Mouse (Mus musculus) hindbrain, embryonic 11.5 days (tissue): Measurements from ENCODE around the gene Cdk9. TPM values are rescaled to one million over a fixed set of nuclear protein-coding genes. Genes with fewer than 3 reads are reported as not detected.

Experiments used
- ATAC-seq: fragments of 200-750 bp; cut with Nextera tagmentation; 2 replicates; pipeline ENCODE4 v1.8.0; 2017; ENCODE audit warnings: mild to moderate bottlenecking, moderate TSS enrichment, moderate library complexity; ENCODE audit not compliant: low FRiP score
- DNase-seq: peaks from one replicate; pipeline ENCODE4 v3.0.0-alpha.2; 2015; ENCODE audit warnings: low spot score
- H3K27ac ChIP-seq: fragments of 300-500 bp; sonication (generic); 2 replicates; pipeline ENCODE4 v1.5.1; 2014; ENCODE audit warnings: mild to moderate bottlenecking, low read depth, low read length
- H3K27me3 ChIP-seq: fragments of 300-500 bp; sonication (generic); 2 replicates; pipeline ENCODE4 v1.6.1; 2014; ENCODE audit warnings: mild to moderate bottlenecking, low read length, moderate library complexity, mixed read lengths; ENCODE audit not compliant: control insufficient read depth, insufficient read depth
- H3K36me3 ChIP-seq: fragments of 300-500 bp; sonication (generic); 2 replicates; pipeline ENCODE4 v1.6.1; 2014; ENCODE audit warnings: mild to moderate bottlenecking, low read length, moderate library complexity, mixed read lengths; ENCODE audit not compliant: control insufficient read depth, insufficient read depth
- H3K4me1 ChIP-seq: fragments of 300-500 bp; sonication (generic); replicated peaks from 2 replicates; pipeline ENCODE4 v1.6.1; 2014; ENCODE audit warnings: low read length, mixed read lengths; ENCODE audit not compliant: control insufficient read depth, insufficient read depth
- H3K4me2 ChIP-seq: fragments of 300-500 bp; sonication (generic); replicated peaks from 2 replicates; pipeline ENCODE4 v1.6.1; 2014; ENCODE audit warnings: mild to moderate bottlenecking, low read depth, low read length
- H3K4me3 ChIP-seq: fragments of 300-500 bp; sonication (generic); 2 replicates; pipeline ENCODE4 v1.5.1; 2014; ENCODE audit warnings: low read depth, low read length
- H3K9ac ChIP-seq: fragments of 300-500 bp; sonication (generic); 2 replicates; pipeline ENCODE4 v1.6.1; 2014; ENCODE audit warnings: low read depth, low read length
- H3K9me3 ChIP-seq: fragments of 300-500 bp; sonication (generic); 2 replicates; pipeline ENCODE4 v1.6.1; 2016; ENCODE audit warnings: low read length; ENCODE audit not compliant: control insufficient read depth
- WGBS: fragments of 180-500 bp; shearing (Covaris S2); extraction: QIAGEN DNeasy Blood & Tissue Kit; methylation state at CpG from one replicate; pipeline ENCODE4 v1.1.7; 2014; 5-methylcytosine and 5-hydroxymethylcytosine counted together
- polyA plus RNA-seq: library from polyadenylated mRNA; unstranded; fragments of >200 nt; fragmentation: Nextera tagmentation; extraction: Ambion mirVana; gene quantifications from 2 replicates; pipeline ENCODE4 v1.2.1, GENCODE M21; 2014

Cdk9 gene
- polyA plus RNA-seq, 1 experiment from 2014 or later = 77.3 TPM

DNA sequence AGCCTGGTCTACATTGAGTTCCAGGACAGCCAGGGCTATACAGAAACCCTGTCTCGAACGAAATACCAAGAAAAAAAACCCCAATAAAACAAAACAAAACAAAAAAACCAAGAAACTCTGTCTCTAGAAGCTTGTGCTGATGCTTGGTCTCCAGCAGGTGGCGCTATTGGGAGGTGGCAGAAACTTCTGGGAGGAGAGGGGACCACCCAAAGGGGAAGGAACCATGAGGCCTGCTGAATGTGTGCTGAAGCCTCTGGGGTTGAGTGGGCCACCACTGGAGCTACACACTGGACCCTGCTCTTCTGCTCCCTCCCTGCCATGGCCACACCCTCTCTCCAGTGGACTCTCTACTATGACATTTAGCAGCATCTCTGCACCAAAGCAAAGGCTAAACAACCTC lies 4.2 kb downstream of the Cdk9 start:
- Histone ChIP-seq H3K9ac (no peak overlapping the region), H3K9me3 (no peaks in the 10 kb centered on the region), H3K27ac (no peak overlapping the region), H3K4me2 (no peak overlapping the region), H3K36me3 (peaks cover 7% of the 10 kb centered on the region), H3K4me3 (no peak overlapping the region), H3K27me3 (no peaks in the 10 kb centered on the region), H3K4me1 (peaks cover 5% of the 10 kb centered on the region; the same call in 1 of the 2 replicates)
- no peak for ATAC-seq
- DNase-seq = peak; percentile 86
- WGBS = 49% methylated on average over 3 of the region's 3 CpGs

DNA sequence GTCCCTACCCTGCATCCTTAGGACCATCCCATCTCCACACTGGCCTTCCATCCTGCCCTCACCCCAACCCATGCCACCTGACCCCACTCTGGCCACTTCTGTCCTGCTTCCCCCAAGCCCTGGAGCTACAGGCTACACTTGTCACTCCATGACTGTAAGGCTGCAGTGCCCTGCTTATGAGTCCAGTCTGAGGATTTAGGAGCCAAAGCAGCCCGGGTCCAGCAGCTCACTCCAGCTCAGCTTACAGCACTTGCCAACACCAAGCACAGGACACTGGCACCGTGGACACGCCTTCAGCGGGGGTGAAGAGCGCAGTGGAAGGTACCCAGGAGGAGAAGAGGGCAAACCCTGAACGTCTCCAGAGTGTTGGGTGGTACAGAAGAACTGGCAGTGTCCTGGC lies 5.9 kb downstream of the Cdk9 start:
- ATAC-seq (no peak), DNase-seq (no peak)
- H3K27ac ChIP-seq = no peak overlapping the region
- H3K4me2 ChIP-seq = no peak overlapping the region
- WGBS = 92% methylated on average over 6 of the region's 6 CpGs
- no peak overlapping the region for H3K9ac ChIP-seq
- H3K27me3 ChIP-seq = no peaks in the 10 kb centered on the region
- peaks cover 5% of the 10 kb centered on the region; the same call in 1 of the 2 replicates for H3K4me1 ChIP-seq
- H3K36me3 ChIP-seq = peaks cover 7% of the 10 kb centered on the region
- H3K4me3 ChIP-seq = no peak overlapping the region
- H3K9me3 ChIP-seq = no peaks in the 10 kb centered on the region

DNA sequence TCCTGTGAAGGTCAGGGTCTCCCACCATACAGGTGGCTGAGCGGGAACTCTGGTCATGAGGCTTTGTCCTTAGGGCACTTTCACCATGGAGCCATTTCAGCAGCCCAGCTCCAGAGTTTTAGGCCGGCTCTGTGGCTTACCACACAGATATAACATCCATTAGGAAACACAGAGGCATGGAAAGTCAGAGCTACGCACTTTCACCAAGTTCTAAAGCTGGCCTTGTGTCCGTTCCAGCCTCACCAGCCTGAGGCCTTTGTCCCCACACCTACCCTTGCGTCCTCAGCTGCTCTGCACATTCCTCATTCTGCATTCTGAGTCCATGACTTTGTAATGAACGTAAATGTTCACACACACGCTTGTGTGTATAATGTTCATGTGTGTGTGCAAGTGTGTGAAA lies 7.9 kb downstream of the Cdk9 start:
- Histone ChIP-seq H3K4me3 (no peak overlapping the region), H3K9ac (no peak overlapping the region), H3K9me3 (no peaks in the 10 kb centered on the region), H3K27ac (no peak overlapping the region), H3K4me2 (no peak overlapping the region), H3K4me1 (no peaks in the 10 kb centered on the region), H3K27me3 (no peaks in the 10 kb centered on the region), H3K36me3 (peaks cover 7% of the 10 kb centered on the region)
- ATAC-seq (no peak), DNase-seq (no peak)
- 96% methylated on average over 7 of the region's 7 CpGs for WGBS

DNA sequence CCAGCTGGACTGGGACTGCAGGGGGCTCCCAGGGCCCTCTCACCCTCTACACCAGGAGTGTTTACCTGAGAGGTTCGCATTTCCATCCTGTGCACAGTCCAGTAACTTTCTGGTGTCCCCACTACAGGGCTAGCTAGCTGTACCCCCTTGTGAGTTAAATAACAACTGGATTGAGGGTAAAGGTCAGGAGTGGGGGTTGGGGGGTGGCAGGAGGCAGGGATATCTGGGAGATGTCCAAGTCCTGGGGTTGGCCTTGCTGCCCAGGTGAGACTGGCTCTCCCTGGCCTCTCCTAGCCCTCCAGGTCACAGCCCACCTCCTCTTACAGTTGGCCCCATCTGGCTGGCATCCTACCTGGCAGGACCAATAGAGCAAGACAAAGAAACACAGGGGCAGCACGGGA lies 8.9 kb downstream of the Cdk9 start, which contains the start of gene Fpgs:
TSS of gene Fpgs (minus strand) at position 125 of the 401 bp plus-strand sequence.
- ATAC-seq = no peak
- Histone ChIP-seq H3K36me3 (peaks cover 3% of the 10 kb centered on the region), H3K4me2 (no peak within 1 kb of the TSS)

DNA sequence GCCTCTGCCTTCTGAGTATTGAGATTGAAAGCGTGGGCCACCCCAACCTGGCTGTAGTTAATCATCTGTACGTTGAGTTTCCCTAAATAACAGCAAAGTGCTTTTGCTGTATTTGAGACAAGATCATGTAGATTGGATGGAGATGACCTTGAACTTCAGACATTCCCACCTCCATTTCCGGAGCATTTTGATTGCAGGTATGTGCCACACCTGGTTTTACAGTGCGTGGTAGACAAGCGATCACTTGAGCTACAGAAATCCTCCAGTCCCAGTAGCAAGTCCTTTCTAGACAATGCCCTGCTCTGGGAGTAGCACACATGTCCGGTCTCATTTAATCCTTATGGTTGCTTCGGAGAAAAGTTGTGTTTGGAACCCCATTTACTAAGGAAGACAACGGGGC lies 9.8 kb downstream of the Cdk9 start:
- Histone ChIP-seq H3K4me1 (no peaks in the 10 kb centered on the region), H3K9ac (no peak overlapping the region), H3K27ac (no peak overlapping the region), H3K36me3 (peaks cover 1% of the 10 kb centered on the region; the same call in 1 of the 2 replicates), H3K4me3 (no peak overlapping the region), H3K4me2 (no peak overlapping the region), H3K27me3 (no peaks in the 10 kb centered on the region), H3K9me3 (no peaks in the 10 kb centered on the region)
- ATAC-seq (no peak), DNase-seq (no peak)
- 92% methylated on average over 8 of the region's 8 CpGs for WGBS

More for the DNA sequence above, 8.9 kb downstream of the Cdk9 start, which contains the start of gene Fpgs:
- no peaks in the 10 kb centered on the region for H3K4me1 ChIP-seq
- H3K4me3 ChIP-seq = no peak within 1 kb of the TSS
- no peak within 1 kb of the TSS for H3K27ac ChIP-seq
- H3K27me3 ChIP-seq = no peaks in the 10 kb centered on the region
- no peaks in the 10 kb centered on the region for H3K9me3 ChIP-seq
- no peak within 1 kb of the TSS for H3K9ac ChIP-seq
- no peak for DNase-seq
- WGBS = 82% methylated on average over 2 of the region's 2 CpGs

DNA sequence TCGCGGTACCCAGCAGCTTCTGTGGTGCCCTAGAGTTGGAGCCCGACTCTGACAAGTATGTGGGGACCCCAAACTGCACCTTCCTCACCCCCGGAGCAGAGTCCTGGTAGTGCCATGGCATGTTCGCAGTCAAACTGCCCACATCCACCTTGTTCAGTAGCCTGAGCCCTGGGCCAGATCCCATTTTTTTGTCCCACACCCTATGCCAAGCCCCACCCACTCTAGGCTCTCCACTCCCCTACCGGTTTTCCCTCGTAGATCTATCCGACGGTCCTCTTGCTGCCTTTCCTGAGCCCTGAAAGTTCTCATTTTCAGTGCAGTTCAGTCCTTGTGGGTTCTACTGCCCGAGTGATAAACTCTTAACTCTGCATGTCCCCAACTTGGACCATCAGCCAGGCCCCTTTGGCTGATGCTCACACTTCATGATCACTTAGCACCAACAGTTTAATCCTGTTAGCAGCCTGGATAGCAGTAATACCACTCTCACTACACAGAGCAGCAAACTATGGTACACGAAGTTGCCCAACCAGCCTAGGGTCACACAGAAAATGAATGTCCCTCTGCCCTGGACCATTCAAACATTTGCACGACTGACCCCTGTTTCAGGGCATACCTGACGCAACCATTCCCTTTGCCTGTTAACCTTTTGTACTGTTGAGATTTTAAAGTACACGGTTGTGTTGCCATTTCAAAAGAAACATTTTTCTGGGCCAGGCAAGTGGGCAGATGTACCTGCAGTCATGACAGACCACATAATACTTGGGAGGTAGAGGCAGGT lies 11.7 kb downstream of the Cdk9 start:
- DNase-seq (no peak), ATAC-seq (no peak)
- H3K9me3 ChIP-seq = no peaks in the 10 kb centered on the region
- H3K27me3 ChIP-seq = no peaks in the 10 kb centered on the region
- no peaks in the 10 kb centered on the region for H3K4me1 ChIP-seq
- no peak overlapping the region for H3K27ac ChIP-seq
- WGBS = 89% methylated on average over 14 of the region's 14 CpGs
- H3K4me2 ChIP-seq = no peak overlapping the region
- no peaks in the 10 kb centered on the region for H3K36me3 ChIP-seq
- H3K9ac ChIP-seq = no peak overlapping the region
- H3K4me3 ChIP-seq = no peak overlapping the region

DNA sequence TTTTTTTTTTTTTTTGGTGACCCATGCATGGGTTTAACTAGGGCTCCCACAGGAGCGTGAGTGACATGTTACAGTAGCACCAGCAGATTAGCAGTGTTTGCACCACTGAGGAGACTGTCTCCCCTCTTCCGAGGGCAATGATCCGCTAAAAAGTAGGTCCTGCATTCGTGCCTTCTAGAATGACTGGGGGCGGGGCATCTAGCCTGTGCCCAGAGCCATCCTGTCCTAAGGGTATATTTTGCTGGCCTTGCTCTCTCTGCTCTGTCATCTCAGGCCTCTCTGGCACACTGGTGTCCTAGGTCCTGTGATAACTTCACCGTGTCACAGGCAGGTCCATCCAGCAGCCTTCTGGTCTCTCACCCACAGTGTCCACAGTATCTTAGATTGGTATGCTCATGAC lies 13.2 kb downstream of the Cdk9 start:
- ATAC-seq (no peak), DNase-seq (no peak)
- Histone ChIP-seq H3K27me3 (no peaks in the 10 kb centered on the region), H3K27ac (no peak overlapping the region), H3K4me1 (no peaks in the 10 kb centered on the region), H3K4me3 (no peak overlapping the region), H3K4me2 (no peak overlapping the region), H3K9ac (no peak overlapping the region), H3K36me3 (no peaks in the 10 kb centered on the region), H3K9me3 (no peaks in the 10 kb centered on the region)
- 84% methylated on average over 6 of the region's 6 CpGs for WGBS

DNA sequence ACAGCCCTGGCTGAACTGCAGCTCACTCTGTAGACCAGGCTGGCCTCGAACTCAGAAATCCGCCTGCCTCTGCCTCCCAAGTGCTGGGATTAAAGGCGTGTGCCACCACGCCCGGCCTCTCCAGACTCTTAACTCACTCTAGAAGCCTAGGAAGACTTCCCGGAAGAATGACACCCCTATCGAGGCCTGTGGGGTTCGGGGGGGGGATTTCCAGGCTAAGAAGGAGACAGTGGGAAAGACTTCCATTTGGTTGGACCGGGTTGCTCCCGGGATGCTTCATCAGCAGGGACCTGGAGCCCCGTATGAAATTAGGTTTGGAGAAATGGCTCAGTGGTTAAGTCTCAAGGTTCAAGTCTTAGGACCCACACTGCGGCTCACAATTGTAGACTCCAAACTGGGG lies 18.2 kb downstream of the Cdk9 start:
- no peak overlapping the region for H3K27ac ChIP-seq
- H3K4me2 ChIP-seq = peak overlapping the region; percentile 88; the same call in 1 of the 2 replicates
- DNase-seq = no peak
- H3K27me3 ChIP-seq = no peaks in the 10 kb centered on the region
- H3K36me3 ChIP-seq = no peaks in the 10 kb centered on the region
- no peaks in the 10 kb centered on the region for H3K9me3 ChIP-seq
- H3K9ac ChIP-seq = 0 out of 2 replicates have a peak overlapping the region, but pooled peaks have one; percentile 28
- 91% methylated on average over 12 of the region's 12 CpGs for WGBS
- H3K4me1 ChIP-seq = peaks cover 2% of the 10 kb centered on the region; the same call in 1 of the 2 replicates
- ATAC-seq = no peak
- peak overlapping the region; percentile 68; the same call in 1 of the 2 replicates for H3K4me3 ChIP-seq
